Mouse (Mus musculus) ES-E14 (cell line): Measurements from ENCODE around the gene Tmtc4. TPM values are rescaled to one million over a fixed set of nuclear protein-coding genes. Genes with fewer than 3 reads are reported as not detected.

Experiments
- DNase-seq: peaks from one replicate; pipeline ENCODE4 v3.0.0-alpha.2; 2013; ENCODE audit warnings: low read depth, low spot score
- H3K27ac ChIP-seq: 2 replicates; pipeline ENCODE4 v1.5.1; 2012; ENCODE audit warnings: low read depth, mild to moderate bottlenecking, low read length, moderate library complexity, mixed read lengths; ENCODE audit not compliant: poor library complexity, insufficient read depth, severe bottlenecking
- H3K36me3 ChIP-seq: 2 replicates; pipeline ENCODE4 v1.6.1; 2012; ENCODE audit warnings: mild to moderate bottlenecking, low read length, moderate library complexity, mixed read lengths; ENCODE audit not compliant: control insufficient read depth, poor library complexity, insufficient read depth, severe bottlenecking
- H3K4me1 ChIP-seq, 2 experiments: fragments of 150-350 bp in 1 of 2; sonication (generic) in 1 of 2; 2 replicates each; pipeline ENCODE4 v1.6.1; 2012; ENCODE audit warnings: low read length in 2 of 2, mild to moderate bottlenecking in 1 of 2, mixed read lengths in 1 of 2; ENCODE audit not compliant: control insufficient read depth in 2 of 2, insufficient read depth in 2 of 2, poor library complexity in 1 of 2
- H3K4me3 ChIP-seq, 2 experiments: fragments of 150-350 bp in 1 of 2; sonication (generic) in 1 of 2; 2 replicates each; pipeline ENCODE4 v1.5.1; 2012; ENCODE audit warnings: low read length in 2 of 2, low read depth in 1 of 2, mild to moderate bottlenecking in 1 of 2, mixed read lengths in 1 of 2; ENCODE audit not compliant: insufficient read depth in 1 of 2, poor library complexity in 1 of 2, severe bottlenecking in 1 of 2
- H3K9ac ChIP-seq: 2 replicates; pipeline ENCODE4 v1.6.1; 2012; ENCODE audit warnings: low read depth, mild to moderate bottlenecking, low read length, mixed read lengths; ENCODE audit not compliant: poor library complexity, insufficient read depth, severe bottlenecking
- H3K9me3 ChIP-seq: fragments of 150-350 bp; sonication (generic); 2 replicates; pipeline ENCODE4 v1.6.1; 2012; ENCODE audit warnings: low read depth, mild to moderate bottlenecking, low read length; ENCODE audit not compliant: control insufficient read depth, insufficient read depth
- CHD2 ChIP-seq: IDR thresholded peaks from 2 replicates; pipeline ENCODE4 v1.6.1; 2014; ENCODE audit warnings: mild to moderate bottlenecking, low read depth, low read length, inconsistent platforms
- HCFC1 ChIP-seq: IDR thresholded peaks from 2 replicates; pipeline ENCODE4 v1.6.1; 2012; ENCODE audit warnings: low read length, inconsistent platforms, borderline replicate concordance; ENCODE audit not compliant: insufficient read depth
- MAFK ChIP-seq: IDR thresholded peaks from 2 replicates; pipeline ENCODE4 v1.6.1; 2014; ENCODE audit warnings: mild to moderate bottlenecking, low read depth, low read length, inconsistent platforms; ENCODE audit not compliant: insufficient read depth
- ZC3H11A ChIP-seq: IDR thresholded peaks from 2 replicates; pipeline ENCODE4 v1.6.1; 2012; ENCODE audit warnings: low read depth, mild to moderate bottlenecking, inconsistent platforms, low read length, borderline replicate concordance
- ZNF384 ChIP-seq: IDR thresholded peaks from 2 replicates; pipeline ENCODE4 v1.6.1; 2012; ENCODE audit warnings: low read depth, low read length, inconsistent platforms
- in situ Hi-C, 2 experiments: fragments of 600-800 bp; cut with MboI; formaldehyde crosslinking; loops; one replicate each; pipeline ENCODE4 v1.15.1; 2025; ENCODE audit warnings: low sequenced_read_pairs in 2 of 2, inconsistent platforms in 1 of 2; ENCODE audit not compliant: unreplicated experiment in 2 of 2
- total RNA-seq: library from RNA; depleted of rRNA; stranded (reverse); fragments of 300-350 nt; gene quantifications from 2 replicates; pipeline ENCODE4 v1.2.3, GENCODE M21; 2012

Gene Tmtc4
- total RNA-seq, 1 experiment = 9.6 TPM

GRCm38 (mm10) chr14:122912137-122912536 lies 71.7 kb downstream of the Tmtc4 start:
- in situ Hi-C loops = no loop called here
- H3K36me3 ChIP-seq = no peaks in the 10 kb centered on the region
- no peak for DNase-seq
- H3K27ac ChIP-seq = no peak overlapping the region
- H3K4me1 ChIP-seq = peaks cover 0 to 4% of the 10 kb centered on the region in 2 experiments; a peak in 2 of 4 replicates
- H3K9ac ChIP-seq = no peak overlapping the region
- peak overlapping the region; percentile 86 to 88; a peak in 3 of 4 replicates for H3K4me3 ChIP-seq
- H3K9me3 ChIP-seq = no peaks in the 10 kb centered on the region
- TF ChIP-seq HCFC1 = no peak

- DNase-seq = no peak
- Histone ChIP-seq H3K9me3 (no peaks in the 10 kb centered on the region), H3K36me3 (no peaks in the 10 kb centered on the region), H3K4me1 (peaks cover 0 to 4% of the 10 kb centered on the region in 2 experiments; a peak in 2 of 4 replicates), H3K27ac (no peak overlapping the region), H3K9ac (no peak overlapping the region), H3K4me3 (no peak overlapping the region)
- in situ Hi-C loops = no loop called here
- TF ChIP-seq ZC3H11A (no peak), MAFK (no peak), CHD2 (no peak), ZNF384 (no peak), HCFC1 (no peak)
These were observed 72.6 kb downstream of the Tmtc4 start for GRCm38 (mm10) chr14:122911265-122911664.

- TF ChIP-seq MAFK (no peak), HCFC1 (no peak), ZNF384 (no peak), ZC3H11A (no peak), CHD2 (no peak)
- H3K4me1 ChIP-seq = peaks cover 0 to 4% of the 10 kb centered on the region in 2 experiments; a peak in 2 of 4 replicates
- H3K27ac ChIP-seq = no peak overlapping the region
- H3K9me3 ChIP-seq = no peaks in the 10 kb centered on the region
- in situ Hi-C loops = no loop called here
- H3K9ac ChIP-seq = no peak overlapping the region
- H3K36me3 ChIP-seq = no peaks in the 10 kb centered on the region
- no peak for DNase-seq
- H3K4me3 ChIP-seq = no peak overlapping the region
These were observed 74.3 kb downstream of the Tmtc4 start for GRCm38 (mm10) chr14:122909368-122910091.

GRCm38 (mm10) chr14:122908075-122908474 lies 75.8 kb downstream of the Tmtc4 start:
- Histone ChIP-seq H3K4me1 (peaks cover 0 to 4% of the 10 kb centered on the region in 2 experiments; a peak in 2 of 4 replicates), H3K9me3 (no peaks in the 10 kb centered on the region), H3K4me3 (no peak overlapping the region), H3K9ac (no peak overlapping the region), H3K36me3 (no peaks in the 10 kb centered on the region), H3K27ac (no peak overlapping the region)
- no peak for DNase-seq
- no peak for TF ChIP-seq MAFK
- TF ChIP-seq CHD2 = no peak
- no peak for TF ChIP-seq ZC3H11A
- TF ChIP-seq HCFC1 = no peak
- TF ChIP-seq ZNF384 = no peak
- in situ Hi-C loops = no loop called here

- TF ChIP-seq ZC3H11A (no peak), HCFC1 (no peak), MAFK (no peak), ZNF384 (no peak), CHD2 (no peak)
- in situ Hi-C loops = no loop called here
- no peaks in the 10 kb centered on the region for H3K36me3 ChIP-seq
- DNase-seq = no peak
- no peak overlapping the region for H3K9ac ChIP-seq
- no peaks in the 10 kb centered on the region for H3K4me1 ChIP-seq
- no peaks in the 10 kb centered on the region for H3K9me3 ChIP-seq
- no peak overlapping the region for H3K27ac ChIP-seq
- no peak overlapping the region for H3K4me3 ChIP-seq
These were observed 78.8 kb downstream of the Tmtc4 start for GRCm38 (mm10) chr14:122905007-122905406.
